Mouse (Mus musculus): ENCODE measurements around the gene Cox4i2.
A peak's percentile ranks its signal among the peaks of the same experiment; 100 is the strongest.

The Cox4i2 gene

DNA sequence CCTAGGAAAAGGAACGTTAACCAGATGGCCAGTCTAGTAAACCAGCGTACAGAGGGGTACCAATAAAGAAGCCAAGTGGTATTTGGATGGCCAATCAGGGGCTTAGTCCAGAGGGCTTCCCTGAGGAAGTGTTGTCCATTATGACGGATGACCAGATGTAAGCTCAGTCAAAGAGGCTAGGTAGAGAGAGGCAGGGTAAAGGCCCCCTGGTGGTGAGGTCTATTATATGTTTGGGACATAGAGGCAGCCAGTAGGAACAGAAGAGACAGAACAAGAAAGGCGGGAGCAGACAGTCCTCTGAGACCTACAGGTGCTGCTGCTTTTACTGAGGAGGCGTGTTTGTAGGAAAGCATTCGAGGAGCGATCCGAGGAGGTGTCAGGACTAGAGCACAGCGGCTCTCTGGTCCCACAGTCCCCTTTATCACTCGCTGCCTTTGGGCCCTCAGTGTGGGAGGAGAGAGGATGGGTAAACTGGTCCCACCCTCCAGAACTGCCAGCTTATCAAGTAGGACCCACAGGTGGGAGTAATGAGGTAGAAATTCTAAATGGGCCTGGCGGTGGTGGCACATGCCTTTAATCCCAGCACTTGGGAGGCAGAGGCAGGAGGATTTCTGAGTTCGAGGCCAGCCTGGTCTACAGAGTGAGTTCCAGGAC lies 13.8 kb downstream of the Cox4i2 start:
- peak; percentile 55 to 69 for DNase-seq (ENCODE audit: low spot score in 2 of 2)

DNA sequence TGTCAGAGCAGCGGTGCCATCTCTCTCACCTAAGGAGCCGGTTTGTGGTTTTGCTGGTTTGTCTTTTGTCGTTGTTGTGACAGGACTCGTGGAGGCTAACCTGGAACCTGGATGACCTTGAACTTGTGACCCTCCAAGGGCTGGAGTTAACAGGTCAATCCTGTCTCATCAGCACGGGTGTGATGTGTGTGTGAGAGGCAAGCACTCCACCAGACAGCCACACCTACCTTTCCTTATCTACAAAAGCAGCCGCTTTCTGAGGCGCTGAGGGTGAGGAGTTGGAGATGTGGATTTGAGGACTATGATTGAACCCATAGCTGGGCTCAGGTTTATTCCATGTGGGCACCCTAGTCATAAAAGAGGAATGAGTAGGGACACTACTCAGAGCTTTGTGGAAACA lies 15.7 kb downstream of the Cox4i2 start:
- DNase-seq (ENCODE audit: low spot score in 2 of 2), result no peak

DNA sequence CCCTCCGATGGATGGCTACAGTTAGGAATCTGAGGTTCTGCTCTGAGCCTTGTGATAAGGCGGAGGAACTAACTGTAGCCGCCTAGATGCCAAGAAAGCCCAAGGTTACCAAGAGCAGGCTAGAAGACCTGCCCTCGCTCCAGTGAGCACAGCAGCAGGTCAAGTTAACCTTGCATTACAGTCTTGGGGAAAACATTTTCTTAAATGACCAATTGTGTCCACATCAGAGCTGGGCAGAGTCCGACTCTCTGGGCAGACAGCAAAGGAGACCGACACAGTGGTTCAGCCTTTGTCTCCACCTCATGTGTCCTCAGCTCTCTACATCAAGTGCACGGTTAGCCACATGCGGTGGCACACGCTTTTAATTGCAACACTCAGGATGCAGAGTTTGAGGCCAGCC lies 17.6 kb downstream of the Cox4i2 start:
- no peak for DNase-seq (ENCODE audit: low spot score in 2 of 2)

DNA sequence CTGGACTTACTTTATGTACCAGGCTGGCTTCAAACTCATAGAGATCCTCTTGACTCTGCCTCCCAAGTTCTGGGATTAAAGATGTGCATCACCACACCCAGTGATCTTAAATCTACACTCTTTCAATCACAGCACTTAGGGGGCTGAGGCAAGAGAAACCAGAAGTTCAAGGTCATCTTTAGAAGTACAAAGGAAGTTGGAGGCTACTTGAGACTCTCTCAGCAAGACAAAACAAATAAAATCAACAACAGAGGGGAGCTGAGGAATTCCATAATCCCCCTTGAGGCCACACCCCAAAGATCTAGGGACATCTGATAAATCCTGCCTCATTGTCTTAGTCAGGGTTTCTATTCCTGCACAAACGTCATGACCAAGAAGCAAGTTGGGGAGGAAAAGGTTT lies 18.3 kb downstream of the Cox4i2 start:
- no peak for DNase-seq (ENCODE audit: low spot score in 2 of 2)

DNA sequence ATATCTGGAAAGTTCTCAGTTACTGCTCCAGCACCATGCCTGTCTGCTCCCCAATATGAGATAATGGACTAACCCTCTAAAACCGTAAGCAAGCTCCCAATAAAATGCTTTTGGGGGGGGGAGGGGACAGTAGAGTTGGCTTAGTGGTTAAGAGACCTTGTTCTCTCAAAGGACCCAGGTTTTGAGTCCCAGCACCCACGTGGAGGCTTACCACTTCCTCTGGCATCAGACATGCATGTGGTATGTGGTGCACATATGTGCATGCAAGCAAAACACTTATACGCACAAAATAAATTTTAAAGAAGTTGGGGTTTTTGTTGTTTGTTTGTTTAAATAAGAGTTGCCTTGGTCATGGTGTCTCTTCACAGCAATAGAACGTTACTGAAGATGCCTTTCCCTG lies 21.4 kb downstream of the Cox4i2 start:
- DNase-seq (ENCODE audit: low spot score in 2 of 2), result no peak

DNA sequence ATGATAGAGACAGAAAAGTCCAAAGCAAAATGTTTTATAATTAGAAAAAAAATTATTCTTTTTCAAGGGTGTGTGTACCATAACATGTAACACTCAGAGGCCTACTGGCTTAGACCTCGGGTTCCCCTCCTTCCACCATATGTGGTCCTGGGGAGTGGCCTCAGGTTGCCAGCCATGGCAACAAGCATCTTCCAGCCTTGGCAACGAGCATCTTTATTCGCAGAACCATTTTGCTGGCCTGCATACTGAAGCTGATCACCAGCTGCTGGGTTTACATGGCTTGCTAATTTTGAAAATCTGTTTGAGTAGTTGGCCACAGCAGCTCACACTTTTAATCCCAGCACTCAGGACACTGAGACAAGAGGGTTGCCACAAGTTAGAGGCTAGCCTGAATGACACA lies 22.0 kb downstream of the Cox4i2 start:
- DNase-seq (ENCODE audit: low spot score in 2 of 2), result no peak

DNA sequence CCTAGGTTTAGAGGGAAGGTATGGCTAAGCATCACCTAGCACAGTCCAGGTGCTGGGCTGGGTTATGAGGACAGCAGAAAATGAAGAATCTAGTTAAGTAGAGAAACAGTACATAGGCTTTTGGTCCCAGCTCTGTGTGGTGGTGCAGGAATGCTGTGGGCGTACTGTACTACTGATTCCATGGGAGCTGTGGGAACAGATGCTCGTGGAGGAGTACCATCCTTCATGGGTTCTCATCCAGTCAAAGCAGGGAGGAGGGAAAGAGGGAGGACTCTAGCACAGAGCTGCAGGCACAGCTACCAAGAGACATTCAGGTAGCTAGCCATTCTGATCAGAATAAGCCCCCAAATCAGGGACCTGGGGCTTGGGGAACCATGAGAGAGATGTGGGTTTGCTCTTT lies 22.5 kb downstream of the Cox4i2 start:
- no peak for DNase-seq (ENCODE audit: low spot score in 2 of 2)

DNA sequence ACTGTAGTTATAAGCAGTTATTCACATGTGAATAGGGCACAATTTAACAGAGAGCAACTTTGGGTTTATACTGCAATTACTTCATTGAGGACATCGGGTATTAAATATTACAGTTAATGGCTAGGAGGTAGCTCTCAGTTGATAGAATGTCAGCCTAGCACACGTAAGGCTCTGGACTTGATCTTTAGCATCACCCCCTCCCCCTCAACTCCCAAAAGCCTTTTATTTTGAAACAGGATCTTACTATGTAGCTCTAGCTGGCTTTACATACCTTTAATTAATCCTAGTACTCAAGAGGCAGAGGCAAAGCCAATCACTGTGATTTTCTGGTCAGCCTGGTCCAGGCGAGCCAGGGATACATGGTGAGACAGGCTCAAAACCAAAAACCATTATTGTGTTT lies 23.1 kb downstream of the Cox4i2 start:
- no peak for DNase-seq (ENCODE audit: low spot score in 2 of 2)

DNA sequence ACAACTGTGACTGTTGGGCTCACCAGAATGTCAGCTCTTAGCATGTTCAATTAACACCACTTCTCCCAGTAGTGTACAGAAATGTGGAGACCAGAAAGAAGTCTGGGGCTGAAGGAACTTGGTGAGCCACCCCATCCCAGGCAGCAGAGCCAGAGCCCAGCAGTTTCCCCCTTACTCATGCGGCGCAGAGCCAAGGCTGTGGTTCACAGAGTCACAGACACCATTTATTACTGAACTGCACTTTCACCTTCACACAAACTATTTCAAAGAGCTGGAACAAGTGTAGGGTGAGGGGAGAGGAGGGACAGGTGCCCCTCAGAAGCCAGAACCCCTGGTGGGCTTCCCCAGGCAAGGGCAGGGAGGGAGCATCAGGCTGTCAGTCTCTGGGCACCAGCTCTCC lies 26.5 kb downstream of the Cox4i2 start:
- no peak for DNase-seq (ENCODE audit: low spot score in 2 of 2)

DNA sequence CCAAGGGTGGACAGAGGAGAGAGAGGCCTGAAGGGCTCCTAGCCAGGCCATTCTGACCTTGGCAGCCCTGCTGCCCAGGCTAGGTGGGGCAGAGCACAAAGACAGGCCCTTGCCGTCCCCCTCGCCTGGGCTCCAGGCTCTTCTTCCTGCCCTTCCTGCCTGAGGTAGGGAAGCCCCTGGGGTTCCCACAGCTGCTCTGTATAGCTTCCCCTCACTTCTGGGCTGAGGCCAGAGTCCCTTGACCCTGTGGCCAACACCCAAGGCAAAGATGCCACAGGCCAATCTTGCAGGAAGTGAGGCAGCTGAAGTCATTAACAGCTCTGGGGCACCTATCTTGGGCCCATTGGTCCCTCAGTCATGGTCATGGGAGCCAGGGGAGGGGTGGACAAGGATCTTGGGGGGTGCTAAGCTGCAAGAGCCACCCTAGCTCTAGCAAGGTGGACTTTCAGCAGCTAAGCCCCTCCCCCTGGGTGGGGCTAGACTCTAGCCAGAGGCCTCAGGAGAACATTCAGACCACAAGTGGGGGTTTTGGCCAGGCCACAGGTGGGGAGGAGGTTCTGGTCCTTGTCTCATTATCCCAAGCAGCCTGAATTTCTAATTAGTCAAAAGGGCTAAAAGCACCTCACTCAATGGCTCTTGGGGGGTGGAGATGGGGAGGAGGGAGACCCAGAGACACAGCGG lies 27.2 kb downstream of the Cox4i2 start:
- peak in 1 of 2 experiments; percentile 46 for DNase-seq (ENCODE audit: low spot score in 2 of 2)

DNA sequence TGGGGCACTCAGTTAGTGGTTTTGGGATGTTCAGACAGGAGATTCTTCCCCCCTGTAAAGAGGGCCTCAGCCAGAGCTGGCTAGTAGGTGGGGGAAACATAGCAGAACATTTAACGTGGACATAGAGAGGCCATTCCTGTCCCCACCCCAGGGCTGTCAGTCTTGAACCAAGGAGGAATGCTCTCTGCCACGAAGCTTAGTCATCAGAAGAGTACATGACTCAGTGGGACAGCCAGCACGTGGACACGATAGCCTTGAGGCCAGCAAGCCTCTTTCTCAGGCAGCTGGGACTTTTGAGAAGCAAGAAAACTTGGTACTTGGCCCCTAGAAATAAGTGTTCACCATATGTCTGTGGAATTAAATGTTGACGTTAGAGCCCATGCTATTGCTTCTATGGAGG lies 28.7 kb downstream of the Cox4i2 start:
- DNase-seq (ENCODE audit: low spot score in 2 of 2), result no peak

DNA sequence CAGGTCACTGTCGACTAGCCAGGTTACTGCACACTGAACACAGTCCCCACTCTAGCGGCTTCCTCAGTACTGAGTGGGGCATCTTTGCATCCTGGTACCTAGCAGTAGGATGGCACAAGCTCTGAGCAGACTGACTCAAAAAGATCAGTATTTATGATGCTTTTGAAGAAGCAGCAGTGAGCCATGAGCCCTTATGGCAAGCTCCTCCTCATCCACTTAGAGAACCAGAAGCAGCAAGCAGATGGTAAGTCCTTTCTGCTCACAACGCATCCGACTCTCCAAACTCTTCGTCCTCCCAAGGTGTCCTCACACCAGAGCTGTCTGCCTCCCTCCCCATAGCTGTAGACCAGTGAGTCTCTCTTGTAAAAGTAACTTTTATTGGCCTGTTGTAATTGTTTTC lies 29.3 kb downstream of the Cox4i2 start:
- DNase-seq (ENCODE audit: low spot score in 2 of 2), result no peak

DNA sequence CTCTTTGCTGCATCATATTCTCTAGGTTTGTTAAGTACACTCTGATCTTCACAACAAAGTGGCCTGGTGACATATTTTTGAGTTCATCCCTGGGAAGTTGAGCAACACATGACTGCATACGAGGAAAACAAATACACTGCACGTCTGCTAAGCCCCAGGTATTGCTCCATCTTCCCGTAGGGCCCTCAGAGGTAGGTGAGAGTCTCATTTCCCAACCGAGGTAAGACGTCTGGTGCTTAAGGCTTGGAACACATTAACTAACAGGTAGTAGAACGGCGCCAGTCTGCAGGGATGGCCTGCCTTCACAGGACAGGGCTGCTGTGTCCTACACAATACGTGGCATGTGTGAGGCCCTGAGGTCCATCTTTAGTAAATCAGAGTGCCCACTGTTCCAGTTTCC lies 30.7 kb downstream of the Cox4i2 start:
- DNase-seq (ENCODE audit: low spot score in 2 of 2), result no peak

DNA sequence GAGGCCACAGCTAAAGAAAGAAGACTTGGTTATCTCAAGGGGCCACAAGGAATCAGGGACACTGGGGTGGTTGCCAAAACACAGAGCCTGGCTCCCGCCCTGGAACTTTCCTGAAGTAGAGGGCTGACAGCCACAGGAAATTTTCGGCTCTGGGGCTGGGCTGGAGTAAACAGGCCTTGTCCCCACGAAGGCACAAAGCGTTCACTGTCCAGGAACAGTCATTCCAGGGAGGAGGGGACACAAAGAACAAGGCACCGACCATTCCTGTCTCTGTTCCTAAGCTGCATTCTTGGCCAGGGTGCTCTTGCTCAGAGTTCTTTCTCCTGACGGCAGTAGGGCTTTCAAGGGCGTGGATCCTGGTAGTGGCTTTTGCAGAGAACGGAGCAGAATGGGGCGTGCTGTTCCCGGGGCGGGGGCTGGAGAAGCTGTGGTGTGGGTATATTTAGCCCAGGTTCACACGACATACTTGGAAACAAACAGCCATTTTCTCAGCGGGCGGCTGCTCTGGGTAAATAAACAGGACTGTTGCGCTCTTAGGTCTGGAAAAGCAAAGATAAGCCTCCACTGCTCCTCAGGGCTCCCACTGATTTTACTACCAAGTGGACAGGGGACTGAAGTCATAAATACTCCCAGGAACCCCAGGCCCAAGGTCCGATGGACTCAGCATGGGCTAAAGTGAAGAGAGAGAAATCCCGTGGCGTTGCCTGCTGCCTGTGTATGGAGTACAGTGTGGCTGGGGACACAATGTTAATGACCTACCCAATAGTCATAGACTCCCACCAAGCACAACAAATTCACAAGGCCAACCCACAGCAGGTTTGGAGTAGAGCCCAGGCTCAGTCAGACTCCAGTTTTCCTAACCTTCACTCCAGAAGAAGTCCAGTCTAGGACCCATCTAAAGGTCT lies 31.7 kb downstream of the Cox4i2 start:
- DNase-seq (ENCODE audit: low spot score in 2 of 2), result peak; percentile 94 to 97

DNA sequence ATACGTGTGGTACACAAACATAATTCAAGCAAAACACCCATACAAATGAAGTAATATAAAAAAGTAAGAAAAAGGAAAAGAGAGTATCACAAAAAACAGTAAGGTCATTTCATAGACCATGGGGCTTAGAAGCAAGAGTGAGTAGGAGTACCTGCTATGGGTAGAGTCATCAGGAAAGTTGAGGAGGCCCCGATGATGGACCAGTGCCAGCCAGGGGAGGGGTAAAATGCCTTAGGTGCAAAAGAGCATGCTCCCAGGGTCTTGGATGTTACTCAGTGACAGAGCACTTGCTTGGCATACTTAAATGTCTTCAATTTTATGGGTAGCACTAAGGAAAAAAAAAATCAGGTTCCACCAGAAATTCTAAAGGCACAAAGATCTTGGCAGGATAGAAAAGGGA lies 33.2 kb downstream of the Cox4i2 start:
- no peak for DNase-seq (ENCODE audit: low spot score in 2 of 2)

DNA sequence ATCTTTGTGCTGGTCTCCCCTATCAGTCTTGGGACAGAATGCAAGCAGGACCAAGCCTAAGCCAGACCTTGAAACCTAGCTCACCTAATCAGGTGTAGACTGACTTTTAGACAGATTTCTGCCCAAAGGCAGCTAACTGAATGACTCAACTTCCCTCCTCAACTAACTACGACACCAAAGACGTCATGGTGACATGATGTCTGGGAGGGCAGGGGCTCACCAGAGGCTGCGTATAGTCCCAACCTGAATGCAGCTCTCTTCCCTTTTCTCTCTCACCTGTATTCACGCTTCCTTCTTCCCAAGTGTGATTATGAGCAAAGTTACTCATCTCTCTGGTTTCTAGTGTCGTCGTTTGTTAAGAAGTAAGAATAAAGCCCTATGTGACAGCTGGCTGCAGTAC lies 33.6 kb downstream of the Cox4i2 start:
- DNase-seq (ENCODE audit: low spot score in 2 of 2), result no peak

DNA sequence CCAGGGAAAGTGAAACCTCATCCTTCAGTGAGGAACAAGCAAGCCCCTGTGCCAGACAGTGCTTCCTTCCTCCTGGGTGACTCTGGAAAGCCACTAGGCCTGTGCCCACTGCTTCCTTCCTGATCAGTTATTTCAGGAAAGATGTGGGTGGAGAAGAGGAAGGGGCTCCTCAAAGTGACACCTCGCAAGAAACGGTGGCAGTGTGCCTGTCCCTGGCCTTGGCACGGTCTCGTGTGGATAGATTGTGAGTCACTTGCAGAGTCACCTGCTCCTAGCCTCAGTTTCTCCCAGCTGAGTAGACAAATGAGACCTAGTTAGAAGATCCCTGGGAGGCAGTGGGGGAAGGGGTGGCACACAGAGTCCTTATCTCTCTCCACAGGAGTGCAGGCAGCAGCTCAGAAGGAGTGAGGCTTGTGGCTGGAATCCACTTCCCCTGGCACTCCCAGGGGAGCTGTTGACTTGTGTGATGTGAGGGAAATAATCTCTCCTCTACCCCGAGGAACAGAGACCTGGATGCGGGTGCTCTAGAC lies 35.0 kb downstream of the Cox4i2 start:
- DNase-seq (ENCODE audit: low spot score in 2 of 2), result peak; percentile 69 to 80

DNA sequence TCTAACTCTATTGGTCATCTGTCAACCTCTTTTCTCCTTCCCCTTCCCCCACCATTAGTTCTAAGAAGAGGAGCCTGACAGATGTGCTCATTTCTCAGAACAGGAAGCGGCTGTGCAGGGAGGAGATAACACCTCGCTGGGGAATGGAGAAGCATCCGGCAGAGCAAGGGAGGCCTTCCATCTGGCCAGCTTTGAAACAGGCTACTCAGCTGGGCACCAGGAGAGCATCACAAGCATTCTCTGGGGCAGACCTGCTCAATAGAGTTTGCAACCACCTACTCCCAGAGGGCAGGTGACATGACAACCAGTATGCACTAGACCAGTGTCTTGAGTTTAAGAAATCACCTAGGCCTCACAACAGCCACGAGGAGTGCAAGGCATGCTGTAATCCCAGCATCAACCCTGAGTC lies 35.6 kb downstream of the Cox4i2 start:
- DNase-seq (ENCODE audit: low spot score in 2 of 2), result peak; percentile 79 to 81

DNA sequence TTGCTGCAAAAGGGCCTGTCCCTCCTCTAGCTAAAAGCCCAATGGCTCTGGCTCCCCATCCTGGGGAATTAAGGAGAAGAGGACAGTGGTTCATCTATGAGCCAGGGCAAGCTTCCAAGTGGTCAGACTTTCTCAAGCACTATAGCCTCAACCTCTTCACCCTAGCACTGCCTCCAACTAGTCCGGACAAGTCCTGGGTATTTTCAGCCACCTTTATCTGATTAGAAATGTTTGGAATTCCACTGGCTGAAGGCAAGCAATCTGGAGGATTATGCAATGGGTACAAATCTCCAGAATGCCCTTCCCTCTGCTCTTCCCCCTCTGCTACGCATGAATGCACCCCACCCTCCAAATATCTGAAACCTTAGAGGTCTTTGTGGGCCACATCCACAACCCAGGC lies 38.5 kb downstream of the Cox4i2 start:
- peak; percentile 65 to 72 for DNase-seq (ENCODE audit: low spot score in 2 of 2)

DNA sequence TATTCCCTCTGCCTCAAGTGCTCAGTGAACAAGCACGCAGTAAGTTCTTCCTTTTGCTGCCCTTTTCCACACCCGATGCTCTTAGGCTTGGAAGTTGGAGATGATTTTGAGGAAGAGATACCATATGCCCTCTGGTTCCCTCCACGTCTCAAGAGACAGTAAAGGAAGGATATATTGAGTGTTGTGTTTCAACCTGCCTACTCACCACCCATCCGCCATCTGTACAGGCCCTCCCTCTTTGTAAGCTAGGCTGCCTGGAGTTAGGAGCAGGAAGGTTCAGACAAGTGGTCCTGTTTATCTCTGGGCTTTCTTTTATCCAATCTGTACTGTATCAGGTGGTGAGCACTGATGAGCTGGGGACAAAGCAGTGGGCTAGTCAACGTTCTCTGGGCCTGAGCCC lies 39.4 kb downstream of the Cox4i2 start:
- DNase-seq (ENCODE audit: low spot score in 2 of 2), result no peak

DNA sequence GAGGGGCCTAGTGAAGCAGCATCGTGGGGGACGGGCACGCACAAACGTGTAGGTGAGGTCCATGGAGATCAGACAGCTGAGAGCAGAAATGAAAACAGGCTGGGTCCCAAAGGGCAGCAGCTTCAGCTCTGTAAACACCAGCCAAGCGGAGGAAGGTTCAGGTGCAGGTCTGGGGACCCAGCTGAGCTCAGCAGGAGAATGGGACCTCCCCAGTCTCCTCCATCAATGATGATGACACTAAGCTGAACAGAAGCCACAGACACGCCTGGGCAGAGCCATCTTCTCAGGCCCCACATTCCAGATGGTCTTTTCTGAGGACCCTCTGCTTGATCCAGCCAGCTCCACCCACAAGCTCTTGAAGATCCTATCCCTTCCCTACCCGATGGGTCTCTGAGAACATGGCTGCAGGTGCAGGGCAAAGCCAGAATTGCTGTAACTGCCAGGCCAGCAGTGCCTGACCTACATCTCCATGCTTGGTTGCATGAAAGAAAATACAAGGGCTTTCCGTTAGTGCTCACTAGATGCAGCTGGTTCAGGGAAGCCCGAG lies 40.4 kb downstream of the Cox4i2 start:
- DNase-seq (ENCODE audit: low spot score in 2 of 2), result no peak

DNA sequence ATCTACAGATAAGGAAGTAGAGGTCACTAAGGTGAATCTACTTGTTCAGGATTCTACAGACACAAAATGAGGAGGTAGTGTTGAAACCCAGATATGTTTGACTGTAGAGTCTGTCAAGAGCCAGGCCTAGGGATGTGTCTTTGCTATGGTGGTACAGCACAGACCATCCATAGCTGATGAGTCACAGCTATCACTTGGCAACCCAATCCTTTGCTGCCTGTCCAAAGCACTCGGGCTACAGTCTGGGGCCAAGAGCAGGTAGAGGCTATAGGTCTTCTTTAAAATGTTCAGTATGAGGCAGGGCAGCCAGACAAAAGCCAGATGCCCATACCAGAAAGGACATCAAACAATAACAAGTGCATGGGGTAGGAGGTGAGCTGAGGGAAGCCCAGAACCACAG lies 43.6 kb downstream of the Cox4i2 start:
- DNase-seq (ENCODE audit: low spot score in 2 of 2), result no peak

All from heart, adult 9 months (tissue).